Mouse (Mus musculus): ENCODE data around the gene Tbkbp1. TPM values are rescaled to one million over a fixed set of nuclear protein-coding genes. Genes with fewer than 3 reads are reported as not detected.
A peak's percentile ranks its signal among the peaks of the same experiment; 100 is the strongest.

Tbkbp1 gene
- polyA plus RNA-seq, 1 experiment from 2014 or later = 5.8 TPM

- WGBS = 68% methylated on average over 8 of the region's 8 CpGs
Measured at GRCm38 (mm10) chr11:97142159-97142608, 9.1 kb downstream of the Tbkbp1 start.

GRCm38 (mm10) chr11:97140811-97141210 is 10.5 kb downstream of the Tbkbp1 start:
- no peak for ATAC-seq (ENCODE audit: insufficient read depth, low FRiP score, low TSS enrichment)
- no peak overlapping the region for H3K9ac ChIP-seq (ENCODE audit: low read length)

More at GRCm38 (mm10) chr11:97142159-97142608, 9.1 kb downstream of the Tbkbp1 start:
- Histone ChIP-seq H3K9me3 (ENCODE audit: control insufficient read depth, low read length) (no peaks in the 10 kb centered on the region), H3K4me3 (ENCODE audit: low read depth, low read length) (no peak overlapping the region), H3K27ac (ENCODE audit: low read depth, low read length) (no peak overlapping the region), H3K27me3 (ENCODE audit: control insufficient read depth, insufficient read depth, low read length) (peaks cover 13% of the 10 kb centered on the region), H3K4me1 (ENCODE audit: control insufficient read depth, insufficient read depth, low read length) (peaks cover 20% of the 10 kb centered on the region), H3K36me3 (ENCODE audit: control insufficient read depth, insufficient read depth, low read length) (no peaks in the 10 kb centered on the region), H3K9ac (ENCODE audit: low read length) (no peak overlapping the region), H3K4me2 (ENCODE audit: low read depth) (no peak overlapping the region)
- no peak for ATAC-seq (ENCODE audit: insufficient read depth, low FRiP score, low TSS enrichment)
- no peak for DNase-seq (ENCODE audit: low spot score)

GRCm38 (mm10) chr11:97139256-97139655 is 12.0 kb downstream of the Tbkbp1 start:
- DNase-seq (ENCODE audit: low spot score) (no peak), ATAC-seq (ENCODE audit: insufficient read depth, low FRiP score, low TSS enrichment) (0 out of 2 replicates have a peak, but pooled peaks have one; percentile 18)
- Histone ChIP-seq H3K4me3 (ENCODE audit: low read depth, low read length) (peak overlapping the region; percentile 37), H3K36me3 (ENCODE audit: control insufficient read depth, insufficient read depth, low read length) (no peaks in the 10 kb centered on the region), H3K9ac (ENCODE audit: low read length) (peak overlapping the region; percentile 76), H3K9me3 (ENCODE audit: control insufficient read depth, low read length) (no peaks in the 10 kb centered on the region), H3K4me2 (ENCODE audit: low read depth) (peak overlapping the region; percentile 83), H3K27ac (ENCODE audit: low read depth, low read length) (no peak overlapping the region), H3K27me3 (ENCODE audit: control insufficient read depth, insufficient read depth, low read length) (peaks cover 13% of the 10 kb centered on the region), H3K4me1 (ENCODE audit: control insufficient read depth, insufficient read depth, low read length) (peaks cover 17% of the 10 kb centered on the region)
- WGBS = 8% methylated on average over 14 of the region's 15 CpGs

More at GRCm38 (mm10) chr11:97140811-97141210, 10.5 kb downstream of the Tbkbp1 start:
- no peak overlapping the region for H3K4me3 ChIP-seq (ENCODE audit: low read depth, low read length)
- H3K4me1 ChIP-seq (ENCODE audit: control insufficient read depth, insufficient read depth, low read length) = peaks cover 17% of the 10 kb centered on the region
- H3K36me3 ChIP-seq (ENCODE audit: control insufficient read depth, insufficient read depth, low read length) = no peaks in the 10 kb centered on the region
- DNase-seq (ENCODE audit: low spot score) = no peak
- H3K9me3 ChIP-seq (ENCODE audit: control insufficient read depth, low read length) = no peaks in the 10 kb centered on the region
- peaks cover 13% of the 10 kb centered on the region for H3K27me3 ChIP-seq (ENCODE audit: control insufficient read depth, insufficient read depth, low read length)
- WGBS = 79% methylated on average over 4 of the region's 4 CpGs
- H3K27ac ChIP-seq (ENCODE audit: low read depth, low read length) = no peak overlapping the region
- H3K4me2 ChIP-seq (ENCODE audit: low read depth) = no peak overlapping the region

GRCm38 (mm10) chr11:97138554-97139226 is 12.6 kb downstream of the Tbkbp1 start:
- H3K27me3 ChIP-seq (ENCODE audit: control insufficient read depth, insufficient read depth, low read length) = peaks cover 13% of the 10 kb centered on the region
- H3K36me3 ChIP-seq (ENCODE audit: control insufficient read depth, insufficient read depth, low read length) = no peaks in the 10 kb centered on the region
- WGBS = 5% methylated on average over 52 of the region's 69 CpGs
- H3K4me2 ChIP-seq (ENCODE audit: low read depth) = peak overlapping the region; percentile 83
- H3K9me3 ChIP-seq (ENCODE audit: control insufficient read depth, low read length) = no peaks in the 10 kb centered on the region
- H3K4me1 ChIP-seq (ENCODE audit: control insufficient read depth, insufficient read depth, low read length) = peaks cover 17% of the 10 kb centered on the region
- peak overlapping the region; percentile 37 for H3K4me3 ChIP-seq (ENCODE audit: low read depth, low read length)
- ATAC-seq (ENCODE audit: insufficient read depth, low FRiP score, low TSS enrichment) (peak; percentile 68), DNase-seq (ENCODE audit: low spot score) (peak; percentile 72)
- peak overlapping the region; percentile 70 for H3K27ac ChIP-seq (ENCODE audit: low read depth, low read length)
- peak overlapping the region; percentile 76 for H3K9ac ChIP-seq (ENCODE audit: low read length)

GRCm38 (mm10) chr11:97133270-97133669 is 18.0 kb downstream of the Tbkbp1 start:
- Histone ChIP-seq H3K4me3 (ENCODE audit: low read depth, low read length) (no peak overlapping the region), H3K9me3 (ENCODE audit: control insufficient read depth, low read length) (no peaks in the 10 kb centered on the region), H3K27ac (ENCODE audit: low read depth, low read length) (no peak overlapping the region), H3K4me2 (ENCODE audit: low read depth) (no peak overlapping the region), H3K4me1 (ENCODE audit: control insufficient read depth, insufficient read depth, low read length) (peaks cover 5% of the 10 kb centered on the region), H3K27me3 (ENCODE audit: control insufficient read depth, insufficient read depth, low read length) (no peaks in the 10 kb centered on the region), H3K9ac (ENCODE audit: low read length) (no peak overlapping the region), H3K36me3 (ENCODE audit: control insufficient read depth, insufficient read depth, low read length) (no peaks in the 10 kb centered on the region)
- DNase-seq (ENCODE audit: low spot score) (no peak), ATAC-seq (ENCODE audit: insufficient read depth, low FRiP score, low TSS enrichment) (no peak)
- 55% methylated on average over 5 of the region's 5 CpGs for WGBS

GRCm38 (mm10) chr11:97132185-97132584 is 19.1 kb downstream of the Tbkbp1 start:
- Histone ChIP-seq H3K4me1 (ENCODE audit: control insufficient read depth, insufficient read depth, low read length) (0 out of 2 replicates have a peak, but pooled peaks cover 5% of the 10 kb centered on the region), H3K27ac (ENCODE audit: low read depth, low read length) (no peak overlapping the region), H3K9me3 (ENCODE audit: control insufficient read depth, low read length) (no peaks in the 10 kb centered on the region), H3K4me3 (ENCODE audit: low read depth, low read length) (no peak overlapping the region), H3K4me2 (ENCODE audit: low read depth) (no peak overlapping the region), H3K36me3 (ENCODE audit: control insufficient read depth, insufficient read depth, low read length) (no peaks in the 10 kb centered on the region), H3K27me3 (ENCODE audit: control insufficient read depth, insufficient read depth, low read length) (no peaks in the 10 kb centered on the region), H3K9ac (ENCODE audit: low read length) (no peak overlapping the region)
- ATAC-seq (ENCODE audit: insufficient read depth, low FRiP score, low TSS enrichment) = no peak
- no peak for DNase-seq (ENCODE audit: low spot score)
- WGBS = 24% methylated on average over 6 of the region's 6 CpGs

- Histone ChIP-seq H3K27me3 (ENCODE audit: control insufficient read depth, insufficient read depth, low read length) (no peaks in the 10 kb centered on the region), H3K4me2 (ENCODE audit: low read depth) (no peak overlapping the region), H3K9ac (ENCODE audit: low read length) (no peak overlapping the region), H3K27ac (ENCODE audit: low read depth, low read length) (no peak overlapping the region), H3K4me1 (ENCODE audit: control insufficient read depth, insufficient read depth, low read length) (peaks cover 5% of the 10 kb centered on the region; the same call in 1 of the 2 replicates), H3K9me3 (ENCODE audit: control insufficient read depth, low read length) (no peaks in the 10 kb centered on the region), H3K4me3 (ENCODE audit: low read depth, low read length) (no peak overlapping the region), H3K36me3 (ENCODE audit: control insufficient read depth, insufficient read depth, low read length) (no peaks in the 10 kb centered on the region)
- WGBS = 79% methylated on average over 2 of the region's 2 CpGs
- no peak for DNase-seq (ENCODE audit: low spot score)
- no peak for ATAC-seq (ENCODE audit: insufficient read depth, low FRiP score, low TSS enrichment)
Measured at GRCm38 (mm10) chr11:97131683-97132082, 19.6 kb downstream of the Tbkbp1 start.

GRCm38 (mm10) chr11:97130318-97130717 is 21.0 kb downstream of the Tbkbp1 start:
- 88% methylated on average over 7 of the region's 7 CpGs for WGBS
- H3K4me1 ChIP-seq (ENCODE audit: control insufficient read depth, insufficient read depth, low read length) = peaks cover 5% of the 10 kb centered on the region; the same call in 1 of the 2 replicates
- no peaks in the 10 kb centered on the region for H3K36me3 ChIP-seq (ENCODE audit: control insufficient read depth, insufficient read depth, low read length)
- no peak overlapping the region for H3K4me2 ChIP-seq (ENCODE audit: low read depth)
- DNase-seq (ENCODE audit: low spot score) = no peak
- no peaks in the 10 kb centered on the region for H3K27me3 ChIP-seq (ENCODE audit: control insufficient read depth, insufficient read depth, low read length)
- no peak overlapping the region for H3K4me3 ChIP-seq (ENCODE audit: low read depth, low read length)
- H3K27ac ChIP-seq (ENCODE audit: low read depth, low read length) = no peak overlapping the region
- no peaks in the 10 kb centered on the region for H3K9me3 ChIP-seq (ENCODE audit: control insufficient read depth, low read length)
- no peak overlapping the region for H3K9ac ChIP-seq (ENCODE audit: low read length)
- ATAC-seq (ENCODE audit: insufficient read depth, low FRiP score, low TSS enrichment) = no peak

GRCm38 (mm10) chr11:97128956-97129355 is 22.3 kb downstream of the Tbkbp1 start:
- no peak overlapping the region for H3K27ac ChIP-seq (ENCODE audit: low read depth, low read length)
- DNase-seq (ENCODE audit: low spot score) (no peak), ATAC-seq (ENCODE audit: insufficient read depth, low FRiP score, low TSS enrichment) (no peak)
- H3K27me3 ChIP-seq (ENCODE audit: control insufficient read depth, insufficient read depth, low read length) = no peaks in the 10 kb centered on the region
- H3K4me3 ChIP-seq (ENCODE audit: low read depth, low read length) = no peak overlapping the region
- H3K9ac ChIP-seq (ENCODE audit: low read length) = no peak overlapping the region
- H3K36me3 ChIP-seq (ENCODE audit: control insufficient read depth, insufficient read depth, low read length) = no peaks in the 10 kb centered on the region
- H3K4me1 ChIP-seq (ENCODE audit: control insufficient read depth, insufficient read depth, low read length) = peaks cover 5% of the 10 kb centered on the region; the same call in 1 of the 2 replicates
- no peak overlapping the region for H3K4me2 ChIP-seq (ENCODE audit: low read depth)
- no peaks in the 10 kb centered on the region for H3K9me3 ChIP-seq (ENCODE audit: control insufficient read depth, low read length)
- WGBS = 78% methylated on average over 3 of the region's 3 CpGs

Measured in neural tube, embryonic 11.5 days (tissue).